Mouse (Mus musculus) ES-E14 (cell line): ENCODE data around the gene Hsd11b2.

ENCODE experiments used
- CHD2 ChIP-seq: IDR thresholded peaks from 2 replicates; pipeline ENCODE4 v1.6.1; 2014; ENCODE audit warnings: mild to moderate bottlenecking, low read depth, low read length, inconsistent platforms
- HCFC1 ChIP-seq: IDR thresholded peaks from 2 replicates; pipeline ENCODE4 v1.6.1; 2012; ENCODE audit warnings: low read length, inconsistent platforms, borderline replicate concordance; ENCODE audit not compliant: insufficient read depth
- MAFK ChIP-seq: IDR thresholded peaks from 2 replicates; pipeline ENCODE4 v1.6.1; 2014; ENCODE audit warnings: mild to moderate bottlenecking, low read depth, low read length, inconsistent platforms; ENCODE audit not compliant: insufficient read depth
- ZC3H11A ChIP-seq: IDR thresholded peaks from 2 replicates; pipeline ENCODE4 v1.6.1; 2012; ENCODE audit warnings: low read depth, mild to moderate bottlenecking, inconsistent platforms, low read length, borderline replicate concordance
- ZNF384 ChIP-seq: IDR thresholded peaks from 2 replicates; pipeline ENCODE4 v1.6.1; 2012; ENCODE audit warnings: low read depth, low read length, inconsistent platforms

DNA sequence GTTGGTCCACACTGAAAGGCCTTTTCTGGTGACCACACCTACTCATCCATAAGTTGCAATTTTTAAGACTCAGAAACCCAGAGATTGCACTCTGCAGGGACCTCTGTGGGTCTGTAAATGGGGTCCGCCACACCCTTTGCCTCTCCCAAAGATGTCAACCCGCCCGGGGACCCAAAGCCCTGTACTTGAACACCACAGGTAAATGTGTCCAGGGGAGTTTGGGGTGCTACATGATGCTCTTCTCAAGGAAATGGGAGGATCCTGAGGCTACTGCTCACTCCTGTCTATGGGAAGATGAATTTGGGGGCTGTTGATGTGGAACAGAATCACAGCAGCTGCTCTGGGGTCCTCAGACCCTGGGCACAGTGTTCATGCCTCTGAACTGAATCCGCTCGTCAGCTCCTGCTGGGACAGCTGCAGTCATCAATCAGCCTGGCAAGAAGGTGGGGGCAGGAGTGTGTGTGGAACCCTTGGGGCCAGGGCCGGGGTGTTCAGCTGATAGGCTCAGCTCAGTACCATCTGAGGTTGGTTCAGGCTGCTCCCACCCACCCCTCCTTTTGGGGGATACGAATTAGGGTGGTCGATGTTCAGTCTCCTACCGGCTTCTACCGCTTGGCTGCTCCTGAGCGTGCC lies 47.8 kb upstream of the Hsd11b2 start:
- no peak for TF ChIP-seq HCFC1
- no peak for TF ChIP-seq ZNF384
- no peak for TF ChIP-seq CHD2
- TF ChIP-seq MAFK: no peak
- no peak for TF ChIP-seq ZC3H11A
